Mouse (Mus musculus) brain, embryonic 18.5 days (tissue): ENCODE data around the gene Slc9a7.
A peak's percentile ranks its signal among the peaks of the same experiment; 100 is the strongest.

Experiments used
- DNase-seq: peaks from one replicate; pipeline ENCODE4 v3.0.0-alpha.2; 2012; ENCODE audit warnings: low read depth, low spot score

Slc9a7 gene

DNA sequence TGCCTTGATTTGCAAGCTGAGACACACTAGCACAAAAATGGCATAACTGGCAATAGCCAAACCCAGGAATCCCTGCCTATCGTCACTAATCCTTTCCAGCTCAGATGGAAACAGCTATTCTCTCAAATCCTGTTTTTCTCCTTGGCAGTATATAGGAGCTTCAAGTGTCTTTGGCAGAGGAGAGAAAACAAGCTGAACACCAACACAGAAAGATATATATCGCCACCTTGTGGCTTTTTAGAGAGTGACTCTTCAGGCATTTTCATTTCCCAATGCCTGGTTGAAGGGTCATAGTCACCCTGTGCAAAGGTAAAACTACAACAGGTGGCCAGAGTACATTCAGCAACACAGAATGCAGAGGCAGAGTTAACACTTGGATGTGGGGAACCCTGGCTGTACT is 134.1 kb downstream of the Slc9a7 start:
- peak; percentile 6 for DNase-seq

GRCm38 (mm10) chrX:20129466-20129865 is 162.1 kb downstream of the Slc9a7 start:
- no peak for DNase-seq

DNA sequence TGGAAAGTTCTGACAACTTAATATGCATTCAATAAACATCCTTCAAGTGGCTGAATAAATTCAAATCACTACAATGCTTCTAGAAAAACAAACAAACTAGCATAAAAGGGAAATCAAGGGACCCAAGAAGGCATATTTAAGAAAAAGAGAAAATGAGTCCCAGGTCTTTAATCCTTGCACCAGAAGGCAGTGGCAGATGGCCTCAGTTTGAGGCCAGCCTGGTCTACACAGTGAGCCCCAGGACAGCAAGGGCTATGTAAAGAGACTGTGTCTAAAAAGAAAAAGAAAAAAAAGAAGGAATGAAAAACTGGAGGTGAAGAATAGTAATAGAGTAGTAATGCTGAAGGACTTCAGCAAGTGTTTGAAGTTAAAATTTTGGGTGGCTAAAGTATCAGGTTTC is 162.7 kb downstream of the Slc9a7 start:
- no peak for DNase-seq

GRCm38 (mm10) chrX:20125481-20125880 is 166.1 kb downstream of the Slc9a7 start:
- no peak for DNase-seq

GRCm38 (mm10) chrX:20117717-20118116 is 173.9 kb downstream of the Slc9a7 start:
- no peak for DNase-seq

DNA sequence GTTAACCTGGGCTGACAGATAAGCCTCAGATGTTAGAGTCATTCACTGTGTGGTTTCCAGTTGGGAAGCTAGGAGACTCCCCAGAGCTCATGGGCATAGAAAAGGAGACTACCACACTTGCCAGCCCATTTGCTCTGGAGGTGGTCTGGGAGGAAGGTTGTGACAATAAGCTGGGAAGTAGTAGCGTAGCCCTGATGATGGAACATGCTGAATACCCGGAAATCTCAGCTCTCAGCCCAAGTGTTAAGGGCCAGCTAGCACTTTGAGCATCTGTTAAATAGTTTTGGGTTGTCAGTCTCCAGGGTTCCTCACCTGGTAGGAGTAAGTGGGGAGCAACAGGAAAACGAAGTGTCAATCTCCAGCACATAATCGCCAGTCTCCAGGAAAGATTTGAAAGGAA is 221.4 kb downstream of the Slc9a7 start:
- DNase-seq, result no peak

DNA sequence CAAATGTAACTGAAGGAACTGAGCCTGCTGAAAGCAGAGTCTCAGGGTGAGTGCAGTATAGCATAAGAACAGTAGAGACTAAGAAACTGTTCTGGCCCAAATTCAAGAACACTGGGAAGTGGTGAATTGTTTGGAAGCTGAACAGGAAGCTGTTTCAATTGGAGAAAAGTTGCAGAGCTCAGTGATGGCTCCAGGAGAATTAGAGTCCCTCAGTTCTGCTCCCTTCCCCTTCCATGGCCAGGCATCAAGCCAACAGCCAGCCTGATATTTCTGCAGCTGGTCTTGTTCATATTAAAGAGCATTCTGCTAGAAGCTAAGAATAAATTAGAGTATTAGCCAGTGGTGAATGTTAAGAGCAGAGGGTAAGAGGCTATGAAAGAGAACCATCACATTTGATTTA is 225.0 kb downstream of the Slc9a7 start:
- DNase-seq, result no peak

DNA sequence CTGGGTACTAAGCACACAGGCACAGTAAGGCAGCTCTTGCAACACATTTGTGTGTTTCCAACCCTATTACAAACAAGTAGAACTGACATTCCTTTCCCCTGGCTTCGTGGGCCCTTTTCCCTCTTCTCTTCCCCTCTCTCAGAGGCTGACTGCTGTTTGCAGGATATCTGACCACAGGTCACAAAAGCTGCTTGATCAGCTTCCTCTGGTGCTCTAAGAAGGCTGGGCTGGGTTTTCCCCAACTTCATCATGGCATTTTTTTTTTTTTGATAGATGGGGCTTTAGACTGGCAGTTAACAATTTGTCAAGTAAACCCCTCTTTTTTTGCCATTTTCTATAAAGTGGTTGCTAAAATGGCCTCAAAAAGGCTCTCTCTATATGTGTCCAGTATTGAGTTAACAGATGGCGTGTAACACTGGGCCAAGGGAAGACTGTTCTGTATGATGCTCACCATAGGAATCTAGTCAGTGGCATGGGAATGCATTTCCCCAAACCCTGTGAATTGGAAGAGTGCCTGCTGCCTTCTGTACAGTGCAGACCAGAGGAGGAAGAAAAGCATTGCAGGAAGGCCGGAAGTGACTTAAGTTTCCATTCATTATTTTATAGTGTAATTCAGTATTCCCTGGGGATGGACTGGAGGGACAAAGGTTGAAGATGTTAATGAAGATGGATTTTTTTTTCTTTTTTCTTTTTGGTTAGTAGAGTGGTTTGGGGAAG is 229.7 kb downstream of the Slc9a7 start:
- no peak for DNase-seq

- DNase-seq, result no peak
Measured at GRCm38 (mm10) chrX:20060769-20061315, 230.8 kb downstream of the Slc9a7 start.

- no peak for DNase-seq
Measured at GRCm38 (mm10) chrX:20060096-20060768, 231.4 kb downstream of the Slc9a7 start.

GRCm38 (mm10) chrX:20059381-20059971 is 232.1 kb downstream of the Slc9a7 start, which contains the start of gene Chst7:
Chst7 (plus strand) TSS chrX:20059560.
- DNase-seq, result no peak
